Mouse (Mus musculus): ENCODE measurements around the gene Clcn6. TPM values are rescaled to one million over a fixed set of nuclear protein-coding genes. Genes with fewer than 3 reads are reported as not detected.

The Clcn6 gene
- polyA plus RNA-seq, 1 experiment from 2014 or later, result 6.2 TPM

GRCm38 (mm10) chr4:148058218-148058819, 19.7 kb upstream of the Clcn6 start:
- Histone ChIP-seq H3K4me1 (ENCODE audit: control insufficient read depth, insufficient read depth, low read length) (no peaks in the 10 kb centered on the region), H3K36me3 (ENCODE audit: control insufficient read depth, insufficient read depth, low read length) (peaks cover 44% of the 10 kb centered on the region), H3K27me3 (ENCODE audit: control insufficient read depth, insufficient read depth, low read length) (no peaks in the 10 kb centered on the region), H3K9ac (replicated peaks; ENCODE audit: low read depth, low read length) (no peak overlapping the region), H3K27ac (ENCODE audit: low read length) (no peak overlapping the region), H3K4me2 (replicated peaks; ENCODE audit: low read depth, low read length) (no peak overlapping the region), H3K9me3 (ENCODE audit: control insufficient read depth, low read depth, low read length) (no peaks in the 10 kb centered on the region), H3K4me3 (ENCODE audit: low read depth, low read length) (no peak overlapping the region)
- ATAC-seq (ENCODE audit: insufficient number of reproducible peaks, insufficient read depth, low FRiP score, low read depth), result no peak
- WGBS, result 88% methylated on average over 9 of the region's 9 CpGs

DNA sequence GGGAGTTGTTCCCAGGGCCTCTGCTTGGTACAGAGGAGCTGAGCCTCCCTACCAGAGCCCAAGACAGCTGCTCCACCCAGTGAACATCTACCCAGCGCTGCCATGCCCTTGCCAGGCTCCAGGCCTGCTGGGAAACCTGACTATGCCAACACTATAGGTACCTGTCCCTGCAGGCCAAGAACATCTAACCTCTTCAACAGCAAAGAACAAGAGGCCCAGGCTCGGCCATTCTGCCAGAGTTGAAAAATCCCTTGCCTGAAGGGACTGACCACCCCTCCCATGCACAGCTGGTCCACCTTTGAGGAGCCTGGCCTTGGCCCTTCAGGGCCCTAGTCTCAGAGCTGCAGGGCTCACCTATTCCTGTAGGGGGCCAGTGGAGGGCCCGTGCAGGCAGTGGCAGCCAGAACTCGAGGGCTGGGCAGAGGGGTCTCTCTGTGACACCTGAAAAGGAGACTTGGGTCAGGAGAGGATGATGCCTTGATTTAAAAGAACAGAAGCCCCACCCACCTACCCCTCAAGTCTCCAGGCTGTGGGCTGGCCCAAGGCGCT, 19.1 kb upstream of the Clcn6 start:
- no peak for ATAC-seq (ENCODE audit: insufficient number of reproducible peaks, insufficient read depth, low FRiP score, low read depth)
- Histone ChIP-seq H3K4me1 (ENCODE audit: control insufficient read depth, insufficient read depth, low read length) (no peaks in the 10 kb centered on the region), H3K4me3 (ENCODE audit: low read depth, low read length) (no peak overlapping the region), H3K27me3 (ENCODE audit: control insufficient read depth, insufficient read depth, low read length) (no peaks in the 10 kb centered on the region), H3K9me3 (ENCODE audit: control insufficient read depth, low read depth, low read length) (no peaks in the 10 kb centered on the region), H3K9ac (replicated peaks; ENCODE audit: low read depth, low read length) (no peak overlapping the region), H3K27ac (ENCODE audit: low read length) (no peak overlapping the region), H3K4me2 (replicated peaks; ENCODE audit: low read depth, low read length) (no peak overlapping the region), H3K36me3 (ENCODE audit: control insufficient read depth, insufficient read depth, low read length) (peaks cover 50% of the 10 kb centered on the region)
- 66% methylated on average over 5 of the region's 5 CpGs for WGBS

- Histone ChIP-seq H3K9ac (replicated peaks; ENCODE audit: low read depth, low read length) (no peak overlapping the region), H3K27ac (ENCODE audit: low read length) (no peak overlapping the region), H3K4me2 (replicated peaks; ENCODE audit: low read depth, low read length) (no peak overlapping the region), H3K4me3 (ENCODE audit: low read depth, low read length) (no peak overlapping the region), H3K4me1 (ENCODE audit: control insufficient read depth, insufficient read depth, low read length) (no peaks in the 10 kb centered on the region), H3K36me3 (ENCODE audit: control insufficient read depth, insufficient read depth, low read length) (peaks cover 59% of the 10 kb centered on the region), H3K27me3 (ENCODE audit: control insufficient read depth, insufficient read depth, low read length) (no peaks in the 10 kb centered on the region), H3K9me3 (ENCODE audit: control insufficient read depth, low read depth, low read length) (no peaks in the 10 kb centered on the region)
- 85% methylated on average over 4 of the region's 4 CpGs for WGBS
- no peak for ATAC-seq (ENCODE audit: insufficient number of reproducible peaks, insufficient read depth, low FRiP score, low read depth)
These were observed 18.2 kb upstream of the Clcn6 start for GRCm38 (mm10) chr4:148056801-148057200.

- H3K27me3 ChIP-seq (ENCODE audit: control insufficient read depth, insufficient read depth, low read length), result no peaks in the 10 kb centered on the region
- peaks cover 65% of the 10 kb centered on the region for H3K36me3 ChIP-seq (ENCODE audit: control insufficient read depth, insufficient read depth, low read length)
- no peak overlapping the region for H3K4me2 ChIP-seq (replicated peaks; ENCODE audit: low read depth, low read length)
- no peak overlapping the region for H3K9ac ChIP-seq (replicated peaks; ENCODE audit: low read depth, low read length)
- no peak overlapping the region for H3K4me3 ChIP-seq (ENCODE audit: low read depth, low read length)
- no peak overlapping the region for H3K27ac ChIP-seq (ENCODE audit: low read length)
- H3K9me3 ChIP-seq (ENCODE audit: control insufficient read depth, low read depth, low read length), result no peaks in the 10 kb centered on the region
- 85% methylated on average over 7 of the region's 7 CpGs for WGBS
- H3K4me1 ChIP-seq (ENCODE audit: control insufficient read depth, insufficient read depth, low read length), result no peaks in the 10 kb centered on the region
- no peak for ATAC-seq (ENCODE audit: insufficient number of reproducible peaks, insufficient read depth, low FRiP score, low read depth)
These were observed 17.6 kb upstream of the Clcn6 start for GRCm38 (mm10) chr4:148056246-148056645.

DNA sequence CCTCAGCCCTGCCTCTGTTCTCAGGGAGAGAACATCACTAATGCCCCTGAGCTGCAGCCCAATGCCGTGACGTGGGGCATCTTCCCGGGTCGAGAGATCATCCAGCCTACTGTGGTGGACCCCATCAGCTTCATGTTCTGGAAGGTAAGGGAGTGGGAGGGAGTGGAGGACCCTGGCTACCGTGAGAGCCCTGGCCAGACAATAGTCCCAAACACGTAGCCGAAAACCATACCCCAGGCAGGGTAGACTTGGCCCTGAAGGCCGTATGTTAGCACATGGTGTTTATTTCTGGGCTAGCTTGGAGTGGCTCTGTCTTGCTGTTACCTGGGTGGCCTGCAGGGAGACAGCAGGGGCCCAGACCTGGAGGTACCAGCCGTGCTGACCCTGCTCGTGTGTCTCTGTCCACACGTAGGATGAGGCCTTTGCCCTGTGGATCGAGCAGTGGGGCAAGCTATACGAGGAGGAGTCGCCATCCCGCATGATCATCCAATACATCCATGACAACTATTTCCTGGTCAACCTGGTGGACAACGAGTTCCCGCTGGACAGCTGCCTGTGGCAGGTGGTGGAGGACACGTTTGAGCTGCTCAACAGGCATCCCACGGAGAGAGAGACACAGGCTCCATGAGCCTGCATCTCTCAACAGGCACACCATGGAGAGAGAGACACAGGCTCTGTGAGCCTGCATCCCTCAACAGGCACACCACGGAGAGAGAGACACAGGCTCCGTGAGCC, 16.5 kb upstream of the Clcn6 start:
- Histone ChIP-seq H3K27ac (ENCODE audit: low read length) (no peak overlapping the region), H3K36me3 (ENCODE audit: control insufficient read depth, insufficient read depth, low read length) (peaks cover 70% of the 10 kb centered on the region), H3K4me3 (ENCODE audit: low read depth, low read length) (no peak overlapping the region), H3K4me1 (ENCODE audit: control insufficient read depth, insufficient read depth, low read length) (no peaks in the 10 kb centered on the region), H3K9me3 (ENCODE audit: control insufficient read depth, low read depth, low read length) (no peaks in the 10 kb centered on the region), H3K27me3 (ENCODE audit: control insufficient read depth, insufficient read depth, low read length) (no peaks in the 10 kb centered on the region), H3K9ac (replicated peaks; ENCODE audit: low read depth, low read length) (no peak overlapping the region), H3K4me2 (replicated peaks; ENCODE audit: low read depth, low read length) (no peak overlapping the region)
- 94% methylated on average over 21 of the region's 21 CpGs for WGBS
- ATAC-seq (ENCODE audit: insufficient number of reproducible peaks, insufficient read depth, low FRiP score, low read depth), result no peak

DNA sequence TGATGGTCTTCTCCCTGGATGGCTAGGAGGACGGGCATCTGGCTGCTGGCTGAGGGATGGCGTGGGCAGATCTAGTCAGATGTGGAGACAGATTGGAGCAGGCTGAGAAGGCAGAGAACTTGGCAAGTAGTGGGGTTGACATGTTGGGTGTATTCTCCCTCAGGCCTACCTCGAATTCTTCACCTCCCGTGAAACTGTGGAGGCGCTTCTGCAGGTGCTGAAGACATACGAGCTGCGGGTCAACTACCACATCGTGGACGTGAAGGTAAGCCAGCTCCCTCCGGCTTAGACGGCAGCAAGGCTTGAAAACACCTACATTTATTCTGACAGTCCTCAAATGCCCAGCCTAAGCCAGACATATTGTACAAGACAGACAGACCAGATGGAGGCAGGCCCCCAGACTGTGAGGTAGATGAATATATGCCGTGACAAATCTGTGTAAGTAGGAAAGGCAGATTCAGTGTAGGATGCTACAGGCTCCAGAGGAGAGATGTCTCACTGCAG, 14.8 kb upstream of the Clcn6 start:
- H3K9ac ChIP-seq (replicated peaks; ENCODE audit: low read depth, low read length), result no peak overlapping the region
- no peak for ATAC-seq (ENCODE audit: insufficient number of reproducible peaks, insufficient read depth, low FRiP score, low read depth)
- no peak overlapping the region for H3K4me3 ChIP-seq (ENCODE audit: low read depth, low read length)
- peaks cover 70% of the 10 kb centered on the region for H3K36me3 ChIP-seq (ENCODE audit: control insufficient read depth, insufficient read depth, low read length)
- no peaks in the 10 kb centered on the region for H3K4me1 ChIP-seq (ENCODE audit: control insufficient read depth, insufficient read depth, low read length)
- H3K27me3 ChIP-seq (ENCODE audit: control insufficient read depth, insufficient read depth, low read length), result no peaks in the 10 kb centered on the region
- WGBS, result 89% methylated on average over 12 of the region's 12 CpGs
- no peak overlapping the region for H3K4me2 ChIP-seq (replicated peaks; ENCODE audit: low read depth, low read length)
- H3K27ac ChIP-seq (ENCODE audit: low read length), result no peak overlapping the region
- no peaks in the 10 kb centered on the region for H3K9me3 ChIP-seq (ENCODE audit: control insufficient read depth, low read depth, low read length)

GRCm38 (mm10) chr4:148052976-148053375, 14.4 kb upstream of the Clcn6 start:
- WGBS, result 64% methylated on average over 2 of the region's 2 CpGs
- H3K4me3 ChIP-seq (ENCODE audit: low read depth, low read length), result no peak overlapping the region
- H3K9me3 ChIP-seq (ENCODE audit: control insufficient read depth, low read depth, low read length), result no peaks in the 10 kb centered on the region
- H3K4me2 ChIP-seq (replicated peaks; ENCODE audit: low read depth, low read length), result no peak overlapping the region
- no peaks in the 10 kb centered on the region for H3K4me1 ChIP-seq (ENCODE audit: control insufficient read depth, insufficient read depth, low read length)
- no peak overlapping the region for H3K9ac ChIP-seq (replicated peaks; ENCODE audit: low read depth, low read length)
- no peak overlapping the region for H3K27ac ChIP-seq (ENCODE audit: low read length)
- 0 out of 2 replicates have a peak, but pooled peaks have one; percentile 40 for ATAC-seq (ENCODE audit: insufficient number of reproducible peaks, insufficient read depth, low FRiP score, low read depth)
- no peaks in the 10 kb centered on the region for H3K27me3 ChIP-seq (ENCODE audit: control insufficient read depth, insufficient read depth, low read length)
- H3K36me3 ChIP-seq (ENCODE audit: control insufficient read depth, insufficient read depth, low read length), result peaks cover 69% of the 10 kb centered on the region

DNA sequence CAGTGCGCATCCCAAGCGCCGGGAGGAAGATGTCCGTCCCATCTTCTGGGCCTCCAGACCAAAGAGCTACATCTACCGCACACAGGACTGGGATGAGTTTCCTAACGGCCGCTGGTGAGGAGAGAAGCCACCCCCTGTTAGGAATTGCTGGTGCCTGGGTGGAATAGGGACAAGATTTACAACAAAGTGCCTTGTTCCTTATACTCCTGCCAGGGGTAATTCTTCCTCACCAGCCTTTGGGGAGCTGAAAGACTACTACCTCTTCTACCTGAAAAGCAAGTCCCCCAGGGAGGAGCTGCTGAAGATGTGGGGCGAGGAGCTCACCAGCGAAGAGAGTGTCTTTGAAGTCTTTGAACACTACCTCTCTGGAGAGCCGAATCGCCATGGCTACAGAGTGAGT, 13.3 kb upstream of the Clcn6 start:
- H3K36me3 ChIP-seq (ENCODE audit: control insufficient read depth, insufficient read depth, low read length), result peaks cover 66% of the 10 kb centered on the region

More for the DNA sequence above, 13.3 kb upstream of the Clcn6 start:
- ATAC-seq (ENCODE audit: insufficient number of reproducible peaks, insufficient read depth, low FRiP score, low read depth), result no peak
- Histone ChIP-seq H3K27me3 (ENCODE audit: control insufficient read depth, insufficient read depth, low read length) (no peaks in the 10 kb centered on the region), H3K4me3 (ENCODE audit: low read depth, low read length) (no peak overlapping the region), H3K9ac (replicated peaks; ENCODE audit: low read depth, low read length) (no peak overlapping the region), H3K4me2 (replicated peaks; ENCODE audit: low read depth, low read length) (no peak overlapping the region), H3K27ac (ENCODE audit: low read length) (no peak overlapping the region), H3K4me1 (ENCODE audit: control insufficient read depth, insufficient read depth, low read length) (no peaks in the 10 kb centered on the region), H3K9me3 (ENCODE audit: control insufficient read depth, low read depth, low read length) (no peaks in the 10 kb centered on the region)
- WGBS, result 91% methylated on average over 11 of the region's 11 CpGs

All from stomach, embryonic 14.5 days (tissue).